Comparison of ENCODE assay signal across 8 mouse cellular contexts in the genomic region with DNA sequence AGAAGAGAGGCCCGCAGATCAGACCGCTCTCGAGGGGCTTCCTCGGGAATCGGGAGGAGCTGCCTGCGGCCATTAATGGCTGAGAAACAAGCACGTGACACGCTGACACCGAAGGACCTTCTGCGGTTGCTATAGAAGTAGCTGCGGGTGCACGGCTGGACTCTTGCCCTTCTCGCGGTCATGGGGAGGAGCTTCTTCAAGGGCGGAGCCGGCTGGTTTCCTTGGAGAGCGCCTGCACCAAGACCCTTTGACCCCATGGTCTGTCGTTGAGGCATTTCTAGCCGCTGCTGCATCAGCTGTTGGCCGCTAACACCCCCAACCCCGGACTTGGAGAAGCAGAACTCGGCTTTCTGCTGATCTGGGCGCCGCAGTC. TPM values are rescaled to one million over a fixed set of nuclear protein-coding genes. Genes with fewer than 3 reads are reported as not detected.
DNase-seq lines count a peak whose midpoint lies in the region; ATAC-seq and TF ChIP-seq lines count a peak whose summit lies in the region.

Gene Stub1, minus strand, starts transcription at position 114 of the 373 bp plus-strand sequence.

- H3K27ac ChIP-seq in embryonic facial prominence, embryonic 15.5 days (replicated peaks) = peak within 1 kb of the TSS; percentile 97
- H3K27ac ChIP-seq in limb, embryonic 11.5 days (replicated peaks; ENCODE audit: low read depth, low read length) = peak within 1 kb of the TSS; percentile 87
- H3K27ac ChIP-seq in midbrain, embryonic 11.5 days (ENCODE audit: low read depth, low read length) = peak within 1 kb of the TSS; percentile 84
- H3K27ac ChIP-seq in stomach, postnatal 0 days (replicated peaks) = peak within 1 kb of the TSS; percentile 98

- H3K9me3 ChIP-seq in embryonic facial prominence, embryonic 15.5 days (replicated peaks) = no peaks in the 10 kb centered on the region
- no peaks in the 10 kb centered on the region for H3K9me3 ChIP-seq in limb, embryonic 11.5 days (ENCODE audit: control insufficient read depth, low read length)
- no peaks in the 10 kb centered on the region for H3K9me3 ChIP-seq in midbrain, embryonic 11.5 days (ENCODE audit: control insufficient read depth, low read length)
- no peaks in the 10 kb centered on the region for H3K9me3 ChIP-seq in stomach, postnatal 0 days (ENCODE audit: control insufficient read depth, low read length)

- peaks cover 27% of the 10 kb centered on the region for H3K79me3 ChIP-seq in C2C12 (ENCODE audit: low read depth)

- peak within 1 kb of the TSS; percentile 79 for H3K4me3 ChIP-seq in C2C12 (ENCODE audit: insufficient read depth, poor library complexity, severe bottlenecking)
- H3K4me3 ChIP-seq in embryonic facial prominence, embryonic 15.5 days (replicated peaks) = peak within 1 kb of the TSS; percentile 86
- H3K4me3 ChIP-seq in limb, embryonic 11.5 days (ENCODE audit: low read depth, low read length) = peak within 1 kb of the TSS; percentile 81
- peak within 1 kb of the TSS; percentile 71 for H3K4me3 ChIP-seq in midbrain, embryonic 11.5 days (ENCODE audit: low read depth, low read length)
- peak within 1 kb of the TSS; percentile 78 for H3K4me3 ChIP-seq in stomach, postnatal 0 days (ENCODE audit: low read depth, low read length)

- TF ChIP-seq CTCF in C2C12 (IDR thresholded peaks at IDR 0.05; ENCODE audit: control insufficient read depth, insufficient read depth, insufficient read length) = no peak
- TF ChIP-seq CTCF in stomach, postnatal 0 days (IDR thresholded peaks at IDR 0.05; ENCODE audit: low read depth) = no peak

- peaks cover 51% of the 10 kb centered on the region for H3K79me2 ChIP-seq in C2C12 (ENCODE audit: control insufficient read depth, insufficient read depth)

- peaks cover 33% of the 10 kb centered on the region for H3K36me3 ChIP-seq in C2C12 (ENCODE audit: control insufficient read depth, insufficient read depth)
- peaks cover 35% of the 10 kb centered on the region for H3K36me3 ChIP-seq in embryonic facial prominence, embryonic 15.5 days
- peaks cover 17% of the 10 kb centered on the region for H3K36me3 ChIP-seq in limb, embryonic 11.5 days (ENCODE audit: control insufficient read depth, insufficient read depth, low read length)
- peaks cover 11% of the 10 kb centered on the region; the same call in 1 of the 2 replicates for H3K36me3 ChIP-seq in midbrain, embryonic 11.5 days (ENCODE audit: control insufficient read depth, insufficient read depth, low read length)
- H3K36me3 ChIP-seq in stomach, postnatal 0 days (ENCODE audit: control insufficient read depth, insufficient read depth, low read length) = peaks cover 12% of the 10 kb centered on the region

- peak within 1 kb of the TSS; percentile 75 for H3ac ChIP-seq in C2C12 (ENCODE audit: control insufficient read depth, insufficient read length, low read depth)

- no peaks in the 10 kb centered on the region for H3K27me3 ChIP-seq in C2C12 (ENCODE audit: control insufficient read depth, insufficient read depth, insufficient read length)
- H3K27me3 ChIP-seq in embryonic facial prominence, embryonic 15.5 days = no peaks in the 10 kb centered on the region
- no peaks in the 10 kb centered on the region for H3K27me3 ChIP-seq in limb, embryonic 11.5 days (ENCODE audit: control insufficient read depth, insufficient read depth, low read length)
- no peaks in the 10 kb centered on the region; the same call in 1 of the 2 replicates for H3K27me3 ChIP-seq in midbrain, embryonic 11.5 days (ENCODE audit: control insufficient read depth, insufficient read depth, low read length)
- no peaks in the 10 kb centered on the region for H3K27me3 ChIP-seq in stomach, postnatal 0 days (ENCODE audit: control insufficient read depth, insufficient read depth, low read length)

- peaks cover 79% of the 10 kb centered on the region for H3K4me1 ChIP-seq in embryonic facial prominence, embryonic 15.5 days
- H3K4me1 ChIP-seq in limb, embryonic 11.5 days (ENCODE audit: control insufficient read depth, insufficient read depth, low read length) = peaks cover 39% of the 10 kb centered on the region
- H3K4me1 ChIP-seq in midbrain, embryonic 11.5 days (ENCODE audit: control insufficient read depth, insufficient read depth, low read length) = peaks cover 67% of the 10 kb centered on the region
- H3K4me1 ChIP-seq in stomach, postnatal 0 days (replicated peaks; ENCODE audit: control insufficient read depth, insufficient read depth) = peaks cover 34% of the 10 kb centered on the region

- DNase-seq in adrenal gland, postnatal 10 days = peak; percentile 95
- peak; percentile 92 to 95 for DNase-seq in heart, adult 9 months (ENCODE audit: low spot score in 2 of 2)
- peak; percentile 97 to 98 for DNase-seq in kidney, adult 8-10 months
- DNase-seq in limb, embryonic 11.5 days (ENCODE audit: low spot score) = no peak
- DNase-seq in midbrain, embryonic 11.5 days (ENCODE audit: low spot score, missing footprints) = no peak
- peak; percentile 94 for DNase-seq in stomach, postnatal 0 days (ENCODE audit: low spot score)

- no peak for TF ChIP-seq EP300 in stomach, postnatal 0 days (optimal IDR thresholded peaks at IDR 0.05)

- H3K4me2 ChIP-seq in embryonic facial prominence, embryonic 15.5 days (replicated peaks) = peak within 1 kb of the TSS; percentile 93
- peak within 1 kb of the TSS; percentile 92 for H3K4me2 ChIP-seq in limb, embryonic 11.5 days (ENCODE audit: low read depth, severe bottlenecking)
- peak within 1 kb of the TSS; percentile 96 for H3K4me2 ChIP-seq in midbrain, embryonic 11.5 days
- peak within 1 kb of the TSS; percentile 88 for H3K4me2 ChIP-seq in stomach, postnatal 0 days (replicated peaks; ENCODE audit: low read depth)

- H3K9ac ChIP-seq in embryonic facial prominence, embryonic 15.5 days = peak within 1 kb of the TSS; percentile 87
- H3K9ac ChIP-seq in limb, embryonic 11.5 days (ENCODE audit: low read length) = peak within 1 kb of the TSS; percentile 87
- peak within 1 kb of the TSS; percentile 79 for H3K9ac ChIP-seq in midbrain, embryonic 11.5 days (ENCODE audit: low read length)
- H3K9ac ChIP-seq in stomach, postnatal 0 days (ENCODE audit: low read length) = peak within 1 kb of the TSS; percentile 85

- under 1% methylated on average over 24 of the region's 24 CpGs for WGBS in embryonic facial prominence, embryonic 15.5 days
- under 1% methylated on average over 24 of the region's 24 CpGs for WGBS in limb, embryonic 11.5 days
- WGBS in midbrain, embryonic 11.5 days = under 1% methylated on average over 24 of the region's 24 CpGs
- under 1% methylated on average over 24 of the region's 24 CpGs for WGBS in stomach, postnatal 0 days

- peak; percentile 46 for ATAC-seq in embryonic facial prominence, embryonic 15.5 days (ENCODE audit: insufficient number of reproducible peaks, low FRiP score, low TSS enrichment, low read depth)
- ATAC-seq in limb, embryonic 11.5 days (ENCODE audit: insufficient number of reproducible peaks, low FRiP score, low TSS enrichment, low read depth) = peak; percentile 52
- peak; percentile 78 for ATAC-seq in midbrain, embryonic 11.5 days (ENCODE audit: low FRiP score)
- peak; percentile 65 for ATAC-seq in stomach, postnatal 0 days (ENCODE audit: low FRiP score, low TSS enrichment)

TF ChIP-seq in C2C12, 6 proteins besides CTCF, POLR2A, EP300 and RAD21:
- TF ChIP-seq USF1 (IDR thresholded peaks at IDR 0.05; ENCODE audit: low read depth) (peak; percentile 88), MYOG (IDR thresholded peaks at IDR 0.05; ENCODE audit: control insufficient read depth, extremely low read depth, insufficient read length) (no peak)

RNA-seq across cellular contexts. Expression of gene Stub1, which starts in this region (rescaled TPM):
- polyA plus RNA-seq in C2C12 (2012; fragmentation: generic; extraction: Trizol) = 246 TPM
- 100 to 1,000 TPM; 138 to 157 TPM for total RNA-seq in adrenal gland, postnatal 10 days (2021)
- polyA plus RNA-seq in embryonic facial prominence, embryonic 15.5 days (2015; fragmentation: Nextera tagmentation; extraction: Ambion mirVana) = 343 and 364 TPM in 2 replicates
- polyA plus RNA-seq in limb, embryonic 11.5 days (2014; fragmentation: Nextera tagmentation; extraction: Ambion mirVana) = 341 and 353 TPM in 2 replicates
- 280 and 296 TPM in 2 replicates for polyA plus RNA-seq in midbrain, embryonic 11.5 days (2014; fragmentation: Nextera tagmentation; extraction: Ambion mirVana)
- 215 and 224 TPM in 2 replicates for polyA plus RNA-seq in stomach, postnatal 0 days (2015; fragmentation: Nextera tagmentation; extraction: Ambion mirVana)

Comparison
In these comparisons a context has a peak if more than half of its experiments do, and no peak if none do; other contexts are left out.
1. DNase-seq: peak in adrenal gland, postnatal 10 days (single experiment), heart, adult 9 months (2 of 2), kidney, adult 8-10 months (2 of 2) and stomach, postnatal 0 days (single experiment); none in limb, embryonic 11.5 days (single experiment) and midbrain, embryonic 11.5 days (single experiment).
2. Peak in every context shown above with its lines, with median percentiles within 50 percentile points of each other: H3K4me3 ChIP-seq, ATAC-seq, H3K27ac ChIP-seq, H3K4me2 ChIP-seq and H3K9ac ChIP-seq.